Mouse (Mus musculus) lung, embryonic 14.5 days (tissue): ENCODE measurements at regions not wholly inside any gene's neighbourhood (a gene's known extent, or its start where the extent isn't known, plus 50 kb on each side); places are given as distances from the start of the nearest gene placed in this dataset.
"Not testable (repeated sequence)": the region's sequence is repeated elsewhere in the genome, so short reads cannot be mapped to it uniquely, and the experiment has no call there.

ENCODE experiments used
- ATAC-seq: fragments of 200-750 bp; cut with Nextera tagmentation; 2 replicates; pipeline ENCODE4 v1.8.0; 2017; ENCODE audit warnings: mild to moderate bottlenecking, moderate TSS enrichment, moderate library complexity; ENCODE audit not compliant: insufficient read depth
- DNase-seq: peaks from one replicate; pipeline ENCODE4 v3.0.0-alpha.2; 2015
- H3K27ac ChIP-seq: fragments of 300-500 bp; sonication (generic); 2 replicates; pipeline ENCODE4 v1.5.1; 2014; ENCODE audit warnings: low read depth, mild to moderate bottlenecking, moderate library complexity
- H3K27me3 ChIP-seq: fragments of 300-500 bp; sonication (generic); 2 replicates; pipeline ENCODE4 v1.6.1; 2014; ENCODE audit warnings: low read length, control low read depth; ENCODE audit not compliant: insufficient read depth
- H3K36me3 ChIP-seq: fragments of 300-500 bp; sonication (generic); 2 replicates; pipeline ENCODE4 v1.6.1; 2014; ENCODE audit warnings: control low read depth; ENCODE audit not compliant: insufficient read depth
- H3K4me1 ChIP-seq: fragments of 300-500 bp; sonication (generic); 2 replicates; pipeline ENCODE4 v1.6.1; 2014; ENCODE audit warnings: antibody characterized with exemption, control low read depth; ENCODE audit not compliant: insufficient read depth
- H3K4me2 ChIP-seq: fragments of 300-500 bp; sonication (generic); 2 replicates; pipeline ENCODE4 v1.6.1; 2014; ENCODE audit warnings: mild to moderate bottlenecking
- H3K4me3 ChIP-seq: fragments of 300-500 bp; sonication (generic); 2 replicates; pipeline ENCODE4 v1.5.1; 2014; ENCODE audit warnings: low read depth, low read length
- H3K9ac ChIP-seq: fragments of 300-500 bp; sonication (generic); 2 replicates; pipeline ENCODE4 v1.6.1; 2014
- H3K9me3 ChIP-seq: fragments of 300-500 bp; sonication (generic); 2 replicates; pipeline ENCODE4 v1.6.1; 2016; ENCODE audit warnings: low read depth, low read length, control low read depth
- CTCF ChIP-seq: IDR thresholded peaks from 2 replicates; pipeline ENCODE4 v1.5.1; 2016; ENCODE audit warnings: antibody characterized with exemption, low read depth
- WGBS: fragments of 180-500 bp; shearing (Covaris S2); extraction: QIAGEN DNeasy Blood & Tissue Kit; methylation state at CpG from one replicate; pipeline ENCODE4 v1.1.7; 2014; 5-methylcytosine and 5-hydroxymethylcytosine counted together

DNA sequence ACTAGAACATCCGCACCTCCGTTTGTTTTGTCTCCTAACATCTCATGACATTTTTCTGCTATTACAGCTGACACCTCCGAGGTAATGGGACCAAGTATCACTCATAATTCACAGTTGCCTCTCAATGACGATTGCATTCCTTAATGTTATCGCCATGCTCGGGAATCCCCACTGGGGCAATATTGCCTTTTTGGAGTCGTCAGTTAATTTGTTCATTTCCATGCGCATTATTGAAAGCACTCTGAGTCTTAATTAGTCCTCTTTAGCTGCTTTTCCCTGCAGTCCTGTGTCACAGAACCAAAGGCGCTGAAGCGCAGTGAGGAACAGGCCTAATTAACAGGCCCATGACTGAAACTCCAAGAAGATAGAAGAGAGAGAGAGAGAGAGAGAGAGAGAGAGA lies 255.0 kb upstream of the Castor2 start:
- no peak for TF ChIP-seq CTCF
- Histone ChIP-seq H3K9me3 (no peaks in the 10 kb centered on the region), H3K4me3 (no peak overlapping the region), H3K4me2 (no peak overlapping the region), H3K36me3 (no peaks in the 10 kb centered on the region), H3K27me3 (no peaks in the 10 kb centered on the region), H3K4me1 (no peaks in the 10 kb centered on the region), H3K9ac (no peak overlapping the region), H3K27ac (no peak overlapping the region)
- ATAC-seq: no peak
- WGBS: 61% methylated on average over 10 of the region's 10 CpGs
- no peak for DNase-seq

- WGBS: 48% methylated on average over 16 of the region's 42 CpGs
- not testable (repeated sequence) for H3K4me1 ChIP-seq, H3K4me2 ChIP-seq, H3K27me3 ChIP-seq, H3K27ac ChIP-seq, DNase-seq, H3K9ac ChIP-seq, H3K4me3 ChIP-seq, H3K36me3 ChIP-seq, H3K9me3 ChIP-seq
- peak; percentile 38; the same call in 1 of the 2 replicates for ATAC-seq
Observed at GRCm38 (mm10) chr5:133842059-133842706, 257.3 kb upstream of the Castor2 start.

- H3K9me3 ChIP-seq: no peaks in the 10 kb centered on the region
- 71% methylated on average over 5 of the region's 5 CpGs for WGBS
- DNase-seq: no peak
- H3K9ac ChIP-seq: no peak overlapping the region
- H3K36me3 ChIP-seq: no peaks in the 10 kb centered on the region
- H3K27me3 ChIP-seq: no peaks in the 10 kb centered on the region
- no peak for TF ChIP-seq CTCF
- H3K4me3 ChIP-seq: no peak overlapping the region
- H3K4me1 ChIP-seq: no peaks in the 10 kb centered on the region
- ATAC-seq: no peak
- no peak overlapping the region for H3K27ac ChIP-seq
- no peak overlapping the region for H3K4me2 ChIP-seq
Observed at GRCm38 (mm10) chr5:133838286-133838685, 261.2 kb upstream of the Castor2 start.

DNA sequence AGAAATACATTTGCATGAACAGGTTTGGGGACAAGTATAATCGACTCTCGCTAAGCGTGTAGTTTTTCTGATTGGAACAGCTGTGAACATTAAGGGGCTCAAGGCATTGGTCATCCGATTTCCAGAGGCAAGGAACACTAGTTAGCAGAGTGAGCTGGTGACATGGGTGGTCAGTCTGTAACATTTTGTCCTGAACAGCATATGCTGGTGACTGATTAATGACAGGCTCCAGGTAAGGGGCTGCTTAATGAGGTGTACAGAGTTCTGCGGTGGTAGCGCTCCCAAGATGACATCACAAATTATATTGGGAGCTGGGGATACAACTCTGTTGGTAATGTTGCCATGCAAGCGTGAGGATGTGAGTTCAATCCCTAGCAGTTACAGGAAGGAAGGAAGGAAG lies 266.3 kb upstream of the Castor2 start:
- Histone ChIP-seq H3K9me3 (no peaks in the 10 kb centered on the region), H3K4me3 (no peak overlapping the region), H3K36me3 (no peaks in the 10 kb centered on the region), H3K4me2 (no peak overlapping the region), H3K27ac (no peak overlapping the region), H3K4me1 (no peaks in the 10 kb centered on the region), H3K27me3 (no peaks in the 10 kb centered on the region), H3K9ac (no peak overlapping the region)
- TF ChIP-seq CTCF: no peak
- DNase-seq (no peak), ATAC-seq (no peak)
- WGBS: 84% methylated on average over 7 of the region's 7 CpGs

- no peak overlapping the region for H3K27ac ChIP-seq
- no peaks in the 10 kb centered on the region for H3K27me3 ChIP-seq
- no peak overlapping the region for H3K4me2 ChIP-seq
- no peak for TF ChIP-seq CTCF
- no peak overlapping the region for H3K4me3 ChIP-seq
- no peaks in the 10 kb centered on the region for H3K36me3 ChIP-seq
- 85% methylated on average over 13 of the region's 13 CpGs for WGBS
- ATAC-seq (no peak), DNase-seq (no peak)
- no peaks in the 10 kb centered on the region for H3K9me3 ChIP-seq
- H3K4me1 ChIP-seq: no peaks in the 10 kb centered on the region
- no peak overlapping the region for H3K9ac ChIP-seq
Observed at GRCm38 (mm10) chr5:133828226-133828625, 271.3 kb upstream of the Castor2 start.

DNA sequence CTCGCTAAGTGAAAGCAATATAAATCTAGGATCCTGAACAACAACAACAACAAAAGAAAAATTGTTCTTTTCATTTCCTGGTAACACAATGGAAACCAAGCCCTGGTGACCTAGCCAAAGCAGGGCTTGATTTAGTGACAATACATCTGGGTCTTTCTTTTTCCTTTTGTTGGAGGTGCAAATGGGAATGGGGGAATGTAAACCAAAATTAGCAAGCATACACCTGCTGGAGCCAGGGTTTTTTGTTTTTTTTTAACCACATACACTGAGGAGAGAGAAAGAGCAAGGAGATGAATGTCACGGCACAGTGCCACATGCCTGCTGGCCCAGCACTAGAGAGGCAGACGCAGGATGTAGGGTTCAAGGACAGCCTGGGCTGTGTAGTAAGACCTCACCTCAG lies 275.6 kb upstream of the Castor2 start:
- no peak for DNase-seq
- H3K4me3 ChIP-seq: no peak overlapping the region
- H3K27ac ChIP-seq: no peak overlapping the region
- no peaks in the 10 kb centered on the region for H3K27me3 ChIP-seq
- ATAC-seq: no peak
- 72% methylated on average over 3 of the region's 3 CpGs for WGBS
- no peaks in the 10 kb centered on the region for H3K9me3 ChIP-seq
- no peaks in the 10 kb centered on the region for H3K36me3 ChIP-seq
- no peak overlapping the region for H3K9ac ChIP-seq
- H3K4me2 ChIP-seq: no peak overlapping the region
- TF ChIP-seq CTCF: no peak
- H3K4me1 ChIP-seq: no peaks in the 10 kb centered on the region

DNA sequence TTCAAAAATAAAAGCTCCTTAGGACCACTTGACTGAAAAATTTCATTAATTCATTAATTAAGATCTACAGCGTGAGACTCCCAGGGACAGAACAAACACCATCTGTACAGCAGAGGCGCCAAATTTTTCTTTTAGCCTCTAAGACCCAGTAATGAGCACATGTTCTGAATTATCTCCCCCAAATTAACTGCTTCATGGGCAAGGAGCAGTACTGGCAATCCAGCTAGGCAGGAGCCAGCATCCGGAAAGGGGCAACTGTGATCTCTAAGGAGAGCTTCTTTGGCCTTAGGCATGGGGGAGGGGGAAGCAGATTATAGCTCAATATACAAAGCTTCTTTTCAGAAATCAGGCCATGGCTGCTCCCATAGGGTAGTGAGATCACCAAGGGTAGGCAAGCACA lies 278.2 kb upstream of the Castor2 start:
- no peak for ATAC-seq
- Histone ChIP-seq H3K9ac (no peak overlapping the region), H3K4me2 (no peak overlapping the region), H3K27me3 (no peaks in the 10 kb centered on the region), H3K4me3 (no peak overlapping the region), H3K4me1 (no peaks in the 10 kb centered on the region), H3K27ac (no peak overlapping the region), H3K36me3 (no peaks in the 10 kb centered on the region), H3K9me3 (no peaks in the 10 kb centered on the region)
- DNase-seq: no peak
- 75% methylated on average over 3 of the region's 3 CpGs for WGBS
- TF ChIP-seq CTCF: no peak

DNA sequence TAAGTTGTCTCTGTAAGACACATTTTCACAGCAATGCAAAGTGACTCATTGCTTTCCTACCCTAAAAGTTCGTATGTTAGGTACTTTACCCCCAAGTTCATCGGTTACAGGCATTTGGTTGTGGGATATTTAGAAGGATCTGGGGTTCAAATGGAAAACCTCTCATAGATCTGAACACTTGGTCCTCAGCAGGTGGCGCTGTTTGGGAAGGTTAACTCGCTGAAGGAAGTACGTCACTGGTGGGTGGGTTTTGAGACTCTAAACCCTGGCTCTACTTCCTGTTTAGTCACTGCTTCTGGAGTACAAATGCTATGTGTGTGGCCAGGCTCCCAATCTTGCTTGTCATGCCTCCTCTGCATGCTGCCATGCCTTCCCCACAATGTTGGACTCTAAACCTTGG lies 284.0 kb upstream of the Castor2 start:
- ATAC-seq: no peak
- Histone ChIP-seq H3K27ac (no peak overlapping the region), H3K9me3 (no peaks in the 10 kb centered on the region), H3K4me1 (no peaks in the 10 kb centered on the region), H3K36me3 (no peaks in the 10 kb centered on the region), H3K9ac (no peak overlapping the region), H3K4me2 (no peak overlapping the region), H3K27me3 (no peaks in the 10 kb centered on the region), H3K4me3 (no peak overlapping the region)
- peak; percentile 18 for DNase-seq
- 79% methylated on average over 5 of the region's 5 CpGs for WGBS
- TF ChIP-seq CTCF: peak; percentile 22; the same call in 1 of the 2 replicates
